Mouse (Mus musculus): ENCODE results near the gene Lrrc10b. TPM values are rescaled to one million over a fixed set of nuclear protein-coding genes. Genes with fewer than 3 reads are reported as not detected.

Gene Lrrc10b
- polyA plus RNA-seq (2014; fragmentation: Nextera tagmentation; extraction: Ambion mirVana), result 0.19 TPM in 1 of 2 replicates, not detected in the other

DNA sequence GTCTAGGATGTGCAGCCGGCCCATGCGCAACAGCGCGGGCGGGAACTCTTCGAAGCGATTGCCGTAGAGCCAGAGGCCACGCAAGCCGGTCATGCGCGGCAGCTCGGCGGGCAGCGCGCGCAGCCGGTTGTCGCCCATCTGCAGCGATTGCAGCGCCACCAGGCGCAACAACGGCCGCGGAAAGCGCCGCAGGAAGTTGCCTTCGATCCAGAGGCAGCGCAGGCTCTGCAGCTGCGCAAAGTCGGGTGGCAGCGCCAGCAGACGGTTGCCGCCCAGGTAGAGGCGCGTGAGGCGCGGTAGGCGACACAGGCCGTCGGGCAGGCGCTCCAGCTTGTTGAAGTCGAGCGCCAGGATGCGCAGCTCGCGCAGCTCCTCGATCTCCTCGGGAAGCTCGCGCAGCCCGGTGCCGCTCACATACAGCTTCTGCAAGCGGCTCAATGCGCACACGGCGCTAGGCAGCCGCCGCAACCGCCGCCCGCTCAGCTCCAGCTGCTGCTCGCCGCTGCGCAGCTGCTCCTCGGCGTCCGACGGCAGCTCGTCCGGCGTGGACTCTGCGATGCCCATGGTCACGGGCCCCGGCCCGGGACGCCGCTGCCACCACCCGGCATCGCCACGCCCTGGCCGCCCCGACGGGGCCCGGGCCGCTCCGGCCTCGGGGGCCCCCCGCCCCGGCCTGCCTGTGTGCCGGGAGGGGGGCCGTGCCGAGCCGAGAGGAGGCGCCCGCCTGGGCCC lies at the start of gene Lrrc10b:
Lrrc10b (minus strand) TSS at position 722 of the 732 bp plus-strand sequence.
- peaks cover 4% of the 10 kb centered on the region for H3K4me1 ChIP-seq (ENCODE audit: control insufficient read depth, insufficient read depth, low read length)
- H3K27me3 ChIP-seq (ENCODE audit: control insufficient read depth, insufficient read depth, low read length), result peaks cover 94% of the 10 kb centered on the region
- H3K36me3 ChIP-seq (ENCODE audit: control insufficient read depth, insufficient read depth, low read length), result no peaks in the 10 kb centered on the region
- peak within 1 kb of the TSS; percentile 67 for H3K4me2 ChIP-seq
- no peak within 1 kb of the TSS for H3K9ac ChIP-seq (ENCODE audit: low read depth, low read length)
- no peak within 1 kb of the TSS for H3K27ac ChIP-seq (ENCODE audit: low read depth, low read length)
- peak; percentile 24; the same call in 1 of the 2 replicates for ATAC-seq (replicated peaks; ENCODE audit: insufficient number of reproducible peaks, low FRiP score, low TSS enrichment)
- no peaks in the 10 kb centered on the region for H3K9me3 ChIP-seq (replicated peaks; ENCODE audit: control insufficient read depth, low read length)
- under 1% methylated on average over 88 of the region's 96 CpGs for WGBS (ENCODE audit: insufficient replicate concordance)
- peak within 1 kb of the TSS; percentile 44 for H3K4me3 ChIP-seq (ENCODE audit: low read depth, low read length)

GRCm38 (mm10) chr19:10502571-10502970 lies 45.3 kb upstream of the Lrrc10b start:
- no peak overlapping the region for H3K27ac ChIP-seq (ENCODE audit: low read depth, low read length)
- H3K4me3 ChIP-seq (ENCODE audit: low read depth, low read length), result no peak overlapping the region
- 11% methylated on average over 4 of the region's 4 CpGs for WGBS (ENCODE audit: insufficient replicate concordance)
- no peak overlapping the region for H3K4me2 ChIP-seq
- ATAC-seq (replicated peaks; ENCODE audit: insufficient number of reproducible peaks, low FRiP score, low TSS enrichment), result no peak
- H3K9ac ChIP-seq (ENCODE audit: low read depth, low read length), result no peak overlapping the region
- no peaks in the 10 kb centered on the region for H3K9me3 ChIP-seq (replicated peaks; ENCODE audit: control insufficient read depth, low read length)
- H3K27me3 ChIP-seq (ENCODE audit: control insufficient read depth, insufficient read depth, low read length), result no peaks in the 10 kb centered on the region
- no peaks in the 10 kb centered on the region for H3K4me1 ChIP-seq (ENCODE audit: control insufficient read depth, insufficient read depth, low read length)
- peaks cover 15% of the 10 kb centered on the region for H3K36me3 ChIP-seq (ENCODE audit: control insufficient read depth, insufficient read depth, low read length)

DNA sequence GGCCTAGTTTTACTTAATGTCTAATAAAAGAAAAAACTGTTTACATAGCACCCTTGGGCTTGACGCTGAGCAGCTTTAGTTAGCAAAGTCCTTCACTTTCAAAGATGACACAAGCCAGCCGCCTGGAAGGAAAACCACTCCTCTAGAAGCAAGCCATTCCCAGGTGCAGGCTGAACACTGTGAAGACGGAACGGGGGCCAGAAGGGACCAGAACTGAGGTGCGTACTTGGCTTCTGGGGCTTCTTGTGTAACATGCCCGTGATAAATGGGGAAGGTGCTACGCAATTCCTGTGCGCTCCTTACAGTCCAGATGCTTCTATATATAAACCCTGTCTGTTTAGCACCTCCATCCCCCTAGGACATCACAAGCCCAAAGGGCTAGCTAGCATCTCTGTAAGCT lies 43.3 kb upstream of the Lrrc10b start:
- Histone ChIP-seq H3K9me3 (replicated peaks; ENCODE audit: control insufficient read depth, low read length) (no peaks in the 10 kb centered on the region), H3K27me3 (ENCODE audit: control insufficient read depth, insufficient read depth, low read length) (no peaks in the 10 kb centered on the region), H3K36me3 (ENCODE audit: control insufficient read depth, insufficient read depth, low read length) (peaks cover 15% of the 10 kb centered on the region), H3K4me1 (ENCODE audit: control insufficient read depth, insufficient read depth, low read length) (no peaks in the 10 kb centered on the region), H3K27ac (ENCODE audit: low read depth, low read length) (no peak overlapping the region), H3K9ac (ENCODE audit: low read depth, low read length) (no peak overlapping the region), H3K4me2 (no peak overlapping the region), H3K4me3 (ENCODE audit: low read depth, low read length) (no peak overlapping the region)
- WGBS (ENCODE audit: insufficient replicate concordance), result 78% methylated on average over 8 of the region's 8 CpGs
- no peak for ATAC-seq (replicated peaks; ENCODE audit: insufficient number of reproducible peaks, low FRiP score, low TSS enrichment)

GRCm38 (mm10) chr19:10497512-10498160 lies 40.4 kb upstream of the Lrrc10b start:
- Histone ChIP-seq H3K4me3 (ENCODE audit: low read depth, low read length) (no peak overlapping the region), H3K9ac (ENCODE audit: low read depth, low read length) (no peak overlapping the region), H3K4me1 (ENCODE audit: control insufficient read depth, insufficient read depth, low read length) (peaks cover 1% of the 10 kb centered on the region; the same call in 1 of the 2 replicates), H3K27ac (ENCODE audit: low read depth, low read length) (no peak overlapping the region), H3K27me3 (ENCODE audit: control insufficient read depth, insufficient read depth, low read length) (0 out of 2 replicates have a peak, but pooled peaks cover 4% of the 10 kb centered on the region), H3K9me3 (replicated peaks; ENCODE audit: control insufficient read depth, low read length) (no peaks in the 10 kb centered on the region), H3K4me2 (no peak overlapping the region), H3K36me3 (ENCODE audit: control insufficient read depth, insufficient read depth, low read length) (peaks cover 10% of the 10 kb centered on the region)
- 46% methylated on average over 8 of the region's 8 CpGs for WGBS (ENCODE audit: insufficient replicate concordance)
- no peak for ATAC-seq (replicated peaks; ENCODE audit: insufficient number of reproducible peaks, low FRiP score, low TSS enrichment)

DNA sequence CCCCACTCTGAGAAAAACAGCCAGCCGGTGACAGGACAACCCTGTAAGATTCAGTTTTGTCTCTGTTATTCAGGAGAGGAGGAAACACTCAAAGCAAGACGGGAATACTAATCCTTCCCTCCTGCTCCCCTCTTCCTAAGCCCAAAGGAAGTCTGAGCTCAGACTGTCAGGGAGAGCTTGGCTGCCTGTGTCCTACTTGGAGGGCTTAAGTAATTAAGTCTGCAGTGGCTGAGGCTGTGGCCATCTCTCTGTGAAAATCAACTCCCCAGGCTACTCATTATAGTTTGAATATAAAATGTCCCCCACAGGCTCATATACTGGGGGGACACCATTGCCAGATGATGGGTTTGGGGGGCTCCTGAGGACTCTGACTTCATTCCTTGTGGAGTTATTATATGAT lies 39.7 kb upstream of the Lrrc10b start:
- WGBS (ENCODE audit: insufficient replicate concordance), result 59% methylated on average over 2 of the region's 2 CpGs
- H3K4me1 ChIP-seq (ENCODE audit: control insufficient read depth, insufficient read depth, low read length), result peaks cover 5% of the 10 kb centered on the region; the same call in 1 of the 2 replicates
- peaks cover 8% of the 10 kb centered on the region for H3K36me3 ChIP-seq (ENCODE audit: control insufficient read depth, insufficient read depth, low read length)
- 0 out of 2 replicates have a peak, but pooled peaks cover 6% of the 10 kb centered on the region for H3K27me3 ChIP-seq (ENCODE audit: control insufficient read depth, insufficient read depth, low read length)
- no peak overlapping the region for H3K27ac ChIP-seq (ENCODE audit: low read depth, low read length)
- no peaks in the 10 kb centered on the region for H3K9me3 ChIP-seq (replicated peaks; ENCODE audit: control insufficient read depth, low read length)
- no peak overlapping the region for H3K9ac ChIP-seq (ENCODE audit: low read depth, low read length)
- H3K4me3 ChIP-seq (ENCODE audit: low read depth, low read length), result no peak overlapping the region
- no peak for ATAC-seq (replicated peaks; ENCODE audit: insufficient number of reproducible peaks, low FRiP score, low TSS enrichment)
- no peak overlapping the region for H3K4me2 ChIP-seq

- peaks cover 5% of the 10 kb centered on the region; the same call in 1 of the 2 replicates for H3K4me1 ChIP-seq (ENCODE audit: control insufficient read depth, insufficient read depth, low read length)
- H3K4me2 ChIP-seq, result no peak overlapping the region
- no peaks in the 10 kb centered on the region for H3K9me3 ChIP-seq (replicated peaks; ENCODE audit: control insufficient read depth, low read length)
- no peak overlapping the region for H3K4me3 ChIP-seq (ENCODE audit: low read depth, low read length)
- no peak overlapping the region for H3K27ac ChIP-seq (ENCODE audit: low read depth, low read length)
- peaks cover 18% of the 10 kb centered on the region for H3K27me3 ChIP-seq (ENCODE audit: control insufficient read depth, insufficient read depth, low read length)
- ATAC-seq (replicated peaks; ENCODE audit: insufficient number of reproducible peaks, low FRiP score, low TSS enrichment), result no peak
- H3K9ac ChIP-seq (ENCODE audit: low read depth, low read length), result no peak overlapping the region
- H3K36me3 ChIP-seq (ENCODE audit: control insufficient read depth, insufficient read depth, low read length), result no peaks in the 10 kb centered on the region; the same call in 1 of the 2 replicates
- WGBS (ENCODE audit: insufficient replicate concordance), result 91% methylated on average over 1 of the region's 1 CpGs
Observed at GRCm38 (mm10) chr19:10495670-10496069, 38.4 kb upstream of the Lrrc10b start.

GRCm38 (mm10) chr19:10486264-10486738 lies 29.0 kb upstream of the Lrrc10b start:
- H3K27ac ChIP-seq (ENCODE audit: low read depth, low read length), result no peak overlapping the region
- H3K4me3 ChIP-seq (ENCODE audit: low read depth, low read length), result no peak overlapping the region
- no peak overlapping the region for H3K4me2 ChIP-seq
- 23% methylated on average over 9 of the region's 9 CpGs for WGBS (ENCODE audit: insufficient replicate concordance)
- H3K9me3 ChIP-seq (replicated peaks; ENCODE audit: control insufficient read depth, low read length), result no peaks in the 10 kb centered on the region
- peak; percentile 21; the same call in 1 of the 2 replicates for ATAC-seq (replicated peaks; ENCODE audit: insufficient number of reproducible peaks, low FRiP score, low TSS enrichment)
- no peak overlapping the region for H3K9ac ChIP-seq (ENCODE audit: low read depth, low read length)
- peaks cover 4% of the 10 kb centered on the region; the same call in 1 of the 2 replicates for H3K4me1 ChIP-seq (ENCODE audit: control insufficient read depth, insufficient read depth, low read length)
- H3K36me3 ChIP-seq (ENCODE audit: control insufficient read depth, insufficient read depth, low read length), result no peaks in the 10 kb centered on the region
- peaks cover 58% of the 10 kb centered on the region for H3K27me3 ChIP-seq (ENCODE audit: control insufficient read depth, insufficient read depth, low read length)

- Histone ChIP-seq H3K9me3 (replicated peaks; ENCODE audit: control insufficient read depth, low read length) (no peaks in the 10 kb centered on the region), H3K27ac (ENCODE audit: low read depth, low read length) (no peak within 1 kb of the TSS), H3K27me3 (ENCODE audit: control insufficient read depth, insufficient read depth, low read length) (peaks cover 54% of the 10 kb centered on the region), H3K4me3 (ENCODE audit: low read depth, low read length) (no peak within 1 kb of the TSS), H3K36me3 (ENCODE audit: control insufficient read depth, insufficient read depth, low read length) (no peaks in the 10 kb centered on the region), H3K4me1 (ENCODE audit: control insufficient read depth, insufficient read depth, low read length) (peaks cover 4% of the 10 kb centered on the region; the same call in 1 of the 2 replicates), H3K9ac (ENCODE audit: low read depth, low read length) (no peak within 1 kb of the TSS), H3K4me2 (no peak within 1 kb of the TSS)
- 36% methylated on average over 6 of the region's 6 CpGs for WGBS (ENCODE audit: insufficient replicate concordance)
- ATAC-seq (replicated peaks; ENCODE audit: insufficient number of reproducible peaks, low FRiP score, low TSS enrichment), result no peak
Observed at GRCm38 (mm10) chr19:10482703-10483102, 25.4 kb upstream of the Lrrc10b start, which contains the start of gene Ppp1r32. Ppp1r32 (minus strand) TSS chr19:10482928.
